Mouse (Mus musculus): ENCODE results near the gene Zbtb12. TPM values are rescaled to one million over a fixed set of nuclear protein-coding genes. Genes with fewer than 3 reads are reported as not detected.
A peak's percentile ranks its signal among the peaks of the same experiment; 100 is the strongest.

Zbtb12 gene
- polyA plus RNA-seq, 1 experiment from 2014 or later = 1.9 TPM

DNA sequence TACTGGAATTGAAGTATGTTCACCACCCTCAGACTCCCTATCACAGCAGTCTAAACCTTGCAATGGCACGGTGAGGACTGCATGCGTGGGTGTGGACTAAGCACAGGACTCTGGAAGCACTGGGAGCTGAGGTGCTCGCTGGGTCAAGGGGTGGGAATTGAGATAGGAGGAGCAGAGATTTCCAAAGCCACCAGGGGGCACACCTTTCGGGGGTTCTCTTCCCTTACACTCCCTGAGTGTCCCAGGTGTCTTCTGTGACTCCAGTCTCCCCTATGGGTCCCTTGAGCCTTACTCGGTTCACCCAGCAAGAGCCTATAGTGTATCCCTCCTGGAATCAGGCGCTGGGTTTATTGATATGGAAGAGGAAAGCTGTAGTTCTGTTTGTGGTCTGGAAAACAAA, 43.7 kb downstream of the Zbtb12 start:
- 39% methylated on average over 6 of the region's 6 CpGs for WGBS
- Histone ChIP-seq H3K9me3 (ENCODE audit: control insufficient read depth, low read length) (no peaks in the 10 kb centered on the region), H3K27ac (replicated peaks; ENCODE audit: low read depth, low read length) (no peak overlapping the region), H3K4me1 (ENCODE audit: control insufficient read depth, insufficient read depth, low read length) (no peaks in the 10 kb centered on the region), H3K4me2 (ENCODE audit: low read depth, severe bottlenecking) (no peak overlapping the region), H3K4me3 (ENCODE audit: low read depth, low read length) (no peak overlapping the region), H3K27me3 (ENCODE audit: control insufficient read depth, insufficient read depth, low read length) (no peaks in the 10 kb centered on the region), H3K9ac (ENCODE audit: low read length) (no peak overlapping the region), H3K36me3 (ENCODE audit: control insufficient read depth, insufficient read depth, low read length) (no peaks in the 10 kb centered on the region)
- ATAC-seq (ENCODE audit: insufficient number of reproducible peaks, low FRiP score, low TSS enrichment, low read depth) (no peak), DNase-seq (ENCODE audit: low spot score) (no peak)

DNA sequence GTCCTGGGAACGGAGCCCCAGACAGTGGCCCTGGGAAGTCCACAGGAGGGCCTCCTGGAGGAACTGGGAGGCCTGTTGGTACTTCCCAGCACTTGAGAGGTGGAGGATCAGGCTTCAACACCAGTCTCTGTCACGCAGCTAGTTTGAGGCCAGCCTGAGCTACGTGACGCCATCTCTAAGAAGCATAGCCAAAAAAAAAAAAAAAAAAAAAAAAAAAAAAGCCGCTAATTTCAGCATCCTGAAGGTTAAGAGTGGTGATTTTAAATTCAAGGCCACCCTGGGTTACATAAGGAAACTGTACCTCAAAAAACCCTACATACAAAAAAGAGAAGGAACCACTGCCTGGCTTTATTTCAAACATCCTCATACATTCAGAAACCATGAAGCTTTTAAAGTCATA, 45.0 kb downstream of the Zbtb12 start:
- H3K9ac ChIP-seq (ENCODE audit: low read length) = no peak overlapping the region
- no peaks in the 10 kb centered on the region for H3K9me3 ChIP-seq (ENCODE audit: control insufficient read depth, low read length)
- H3K4me3 ChIP-seq (ENCODE audit: low read depth, low read length) = no peak overlapping the region
- H3K27me3 ChIP-seq (ENCODE audit: control insufficient read depth, insufficient read depth, low read length) = no peaks in the 10 kb centered on the region
- DNase-seq (ENCODE audit: low spot score) = no peak
- no peaks in the 10 kb centered on the region for H3K4me1 ChIP-seq (ENCODE audit: control insufficient read depth, insufficient read depth, low read length)
- 79% methylated on average over 5 of the region's 5 CpGs for WGBS
- no peak for ATAC-seq (ENCODE audit: insufficient number of reproducible peaks, low FRiP score, low TSS enrichment, low read depth)
- no peak overlapping the region for H3K4me2 ChIP-seq (ENCODE audit: low read depth, severe bottlenecking)
- no peak overlapping the region for H3K27ac ChIP-seq (replicated peaks; ENCODE audit: low read depth, low read length)
- H3K36me3 ChIP-seq (ENCODE audit: control insufficient read depth, insufficient read depth, low read length) = no peaks in the 10 kb centered on the region

DNA sequence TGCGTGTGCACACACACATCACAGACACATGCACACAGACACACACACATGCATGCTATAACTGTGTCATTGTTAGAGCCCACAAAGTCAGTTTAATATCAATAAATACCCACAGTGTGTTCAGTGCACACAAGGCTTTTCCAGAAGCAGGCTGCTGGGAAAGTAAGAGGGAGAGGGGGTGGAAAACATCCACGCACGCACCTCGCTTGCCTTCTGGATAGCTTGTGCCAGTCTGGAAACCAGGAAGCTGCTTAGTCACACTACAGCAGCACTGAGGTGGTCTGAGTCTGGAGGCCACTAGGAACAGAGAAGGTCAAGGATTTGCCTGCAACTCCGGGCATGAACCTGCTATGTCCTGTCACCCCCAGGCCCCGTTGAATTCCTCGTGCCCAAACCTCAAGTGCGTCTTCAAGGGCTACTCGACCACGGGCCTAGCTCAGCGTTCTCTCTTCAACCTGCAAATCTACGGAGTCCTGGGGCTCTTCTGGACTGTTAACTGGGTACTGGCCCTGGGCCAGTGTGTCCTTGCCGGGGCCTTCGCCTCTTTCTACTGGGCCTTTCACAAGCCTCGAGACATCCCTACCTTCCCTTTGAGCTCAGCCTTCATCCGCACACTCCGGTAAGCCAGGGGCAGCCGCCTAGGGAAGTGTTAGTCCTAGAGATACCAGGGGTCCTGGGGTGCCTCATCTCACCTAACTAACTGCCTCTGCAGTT, 48.2 kb downstream of the Zbtb12 start:
- Histone ChIP-seq H3K36me3 (ENCODE audit: control insufficient read depth, insufficient read depth, low read length) (no peaks in the 10 kb centered on the region), H3K4me1 (ENCODE audit: control insufficient read depth, insufficient read depth, low read length) (peaks cover 4% of the 10 kb centered on the region), H3K27me3 (ENCODE audit: control insufficient read depth, insufficient read depth, low read length) (no peaks in the 10 kb centered on the region), H3K27ac (replicated peaks; ENCODE audit: low read depth, low read length) (no peak overlapping the region), H3K9me3 (ENCODE audit: control insufficient read depth, low read length) (no peaks in the 10 kb centered on the region), H3K9ac (ENCODE audit: low read length) (no peak overlapping the region), H3K4me2 (ENCODE audit: low read depth, severe bottlenecking) (no peak overlapping the region), H3K4me3 (ENCODE audit: low read depth, low read length) (no peak overlapping the region)
- DNase-seq (ENCODE audit: low spot score) (no peak), ATAC-seq (ENCODE audit: insufficient number of reproducible peaks, low FRiP score, low TSS enrichment, low read depth) (no peak)
- WGBS = 86% methylated on average over 18 of the region's 18 CpGs

GRCm38 (mm10) chr17:34928841-34929240, 49.6 kb downstream of the Zbtb12 start:
- H3K27ac ChIP-seq (replicated peaks; ENCODE audit: low read depth, low read length) = no peak overlapping the region
- no peak overlapping the region for H3K4me3 ChIP-seq (ENCODE audit: low read depth, low read length)
- WGBS = 80% methylated on average over 4 of the region's 4 CpGs
- H3K9me3 ChIP-seq (ENCODE audit: control insufficient read depth, low read length) = no peaks in the 10 kb centered on the region
- DNase-seq (ENCODE audit: low spot score) (no peak), ATAC-seq (ENCODE audit: insufficient number of reproducible peaks, low FRiP score, low TSS enrichment, low read depth) (no peak)
- H3K4me1 ChIP-seq (ENCODE audit: control insufficient read depth, insufficient read depth, low read length) = peaks cover 4% of the 10 kb centered on the region
- no peaks in the 10 kb centered on the region for H3K27me3 ChIP-seq (ENCODE audit: control insufficient read depth, insufficient read depth, low read length)
- H3K4me2 ChIP-seq (ENCODE audit: low read depth, severe bottlenecking) = no peak overlapping the region
- no peaks in the 10 kb centered on the region for H3K36me3 ChIP-seq (ENCODE audit: control insufficient read depth, insufficient read depth, low read length)
- H3K9ac ChIP-seq (ENCODE audit: low read length) = no peak overlapping the region

DNA sequence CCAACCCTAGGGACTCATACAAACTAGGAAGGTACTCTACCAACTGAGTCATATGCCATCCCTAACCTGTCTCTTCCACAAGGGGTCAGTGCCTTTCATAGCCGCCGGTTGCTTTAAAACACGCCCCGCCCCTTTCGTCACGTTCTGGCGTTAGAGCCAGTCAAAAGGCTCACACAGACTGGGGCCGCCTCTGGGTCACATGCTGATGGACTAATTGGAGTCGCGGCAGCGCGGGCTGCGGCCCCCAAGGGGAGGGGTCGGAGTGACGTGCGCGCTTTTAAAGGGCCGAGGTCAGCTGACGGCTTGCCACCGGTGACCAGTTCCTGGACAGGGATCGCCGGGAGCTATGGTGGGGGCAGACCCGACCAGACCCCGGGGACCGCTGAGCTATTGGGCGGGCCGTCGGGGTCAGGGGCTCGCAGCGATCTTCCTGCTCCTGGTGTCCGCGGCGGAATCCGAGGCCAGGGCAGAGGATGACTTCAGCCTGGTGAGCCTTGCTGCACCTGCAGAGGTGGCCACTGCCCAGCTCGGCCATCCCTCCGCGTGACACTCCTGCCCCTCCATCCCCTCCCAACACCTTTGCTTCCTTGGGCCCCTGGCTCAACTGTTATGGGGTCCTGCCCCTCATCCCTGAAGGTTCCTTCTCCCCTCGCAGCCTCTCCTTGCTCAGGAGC, 51.9 kb downstream of the Zbtb12 start, which contains the start of gene Neu1:
Gene Neu1 (plus strand): TSS at position 193 of the 674 bp plus-strand sequence.
- Histone ChIP-seq H3K9me3 (ENCODE audit: control insufficient read depth, low read length) (no peaks in the 10 kb centered on the region), H3K27ac (replicated peaks; ENCODE audit: low read depth, low read length) (no peak within 1 kb of the TSS), H3K36me3 (ENCODE audit: control insufficient read depth, insufficient read depth, low read length) (no peaks in the 10 kb centered on the region), H3K27me3 (ENCODE audit: control insufficient read depth, insufficient read depth, low read length) (no peaks in the 10 kb centered on the region), H3K4me3 (ENCODE audit: low read depth, low read length) (peak within 1 kb of the TSS; percentile 76), H3K4me2 (ENCODE audit: low read depth, severe bottlenecking) (peak within 1 kb of the TSS; percentile 98), H3K4me1 (ENCODE audit: control insufficient read depth, insufficient read depth, low read length) (peaks cover 4% of the 10 kb centered on the region), H3K9ac (ENCODE audit: low read length) (peak within 1 kb of the TSS; percentile 72)
- ATAC-seq (ENCODE audit: insufficient number of reproducible peaks, low FRiP score, low TSS enrichment, low read depth) = peak; percentile 95
- peak; percentile 97 for DNase-seq (ENCODE audit: low spot score)
- under 1% methylated on average over 38 of the region's 38 CpGs for WGBS

- no peak for DNase-seq (ENCODE audit: low spot score)
- WGBS = 10% methylated on average over 14 of the region's 14 CpGs
Observed at GRCm38 (mm10) chr17:34931735-34932098, 52.4 kb downstream of the Zbtb12 start.

DNA sequence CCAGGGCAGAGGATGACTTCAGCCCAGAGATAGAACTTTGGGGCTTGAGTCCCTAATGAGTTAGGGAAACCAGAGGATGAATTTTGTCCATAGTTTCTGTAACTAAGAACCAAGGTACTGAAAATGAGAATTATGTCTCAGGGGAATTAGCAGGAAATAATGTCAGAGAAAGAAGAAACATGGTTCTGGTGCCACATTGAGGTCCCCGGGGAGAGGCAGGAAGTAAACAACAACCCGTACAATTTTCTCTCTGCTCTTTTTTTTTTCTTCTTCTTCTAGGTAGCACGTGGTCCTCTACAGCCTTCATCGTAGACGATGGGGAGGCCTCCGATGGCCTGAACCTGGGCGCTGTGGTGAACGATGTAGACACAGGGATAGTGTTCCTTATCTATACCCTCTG, 53.0 kb downstream of the Zbtb12 start:
- H3K27ac ChIP-seq (replicated peaks; ENCODE audit: low read depth, low read length) = no peak overlapping the region
- H3K9me3 ChIP-seq (ENCODE audit: control insufficient read depth, low read length) = no peaks in the 10 kb centered on the region
- peaks cover 4% of the 10 kb centered on the region for H3K4me1 ChIP-seq (ENCODE audit: control insufficient read depth, insufficient read depth, low read length)
- ATAC-seq (ENCODE audit: insufficient number of reproducible peaks, low FRiP score, low TSS enrichment, low read depth) (no peak), DNase-seq (ENCODE audit: low spot score) (no peak)
- H3K36me3 ChIP-seq (ENCODE audit: control insufficient read depth, insufficient read depth, low read length) = no peaks in the 10 kb centered on the region
- peak overlapping the region; percentile 98 for H3K4me2 ChIP-seq (ENCODE audit: low read depth, severe bottlenecking)
- peak overlapping the region; percentile 76 for H3K4me3 ChIP-seq (ENCODE audit: low read depth, low read length)
- peak overlapping the region; percentile 72; the same call in 1 of the 2 replicates for H3K9ac ChIP-seq (ENCODE audit: low read length)
- WGBS = 94% methylated on average over 8 of the region's 8 CpGs
- no peaks in the 10 kb centered on the region for H3K27me3 ChIP-seq (ENCODE audit: control insufficient read depth, insufficient read depth, low read length)

More at GRCm38 (mm10) chr17:34931735-34932098, 52.4 kb downstream of the Zbtb12 start:
- Histone ChIP-seq H3K4me2 (ENCODE audit: low read depth, severe bottlenecking) (peak overlapping the region; percentile 98), H3K9ac (ENCODE audit: low read length) (peak overlapping the region; percentile 72), H3K9me3 (ENCODE audit: control insufficient read depth, low read length) (no peaks in the 10 kb centered on the region), H3K27ac (replicated peaks; ENCODE audit: low read depth, low read length) (no peak overlapping the region), H3K36me3 (ENCODE audit: control insufficient read depth, insufficient read depth, low read length) (no peaks in the 10 kb centered on the region), H3K27me3 (ENCODE audit: control insufficient read depth, insufficient read depth, low read length) (no peaks in the 10 kb centered on the region), H3K4me3 (ENCODE audit: low read depth, low read length) (peak overlapping the region; percentile 76), H3K4me1 (ENCODE audit: control insufficient read depth, insufficient read depth, low read length) (peaks cover 4% of the 10 kb centered on the region)
- ATAC-seq (ENCODE audit: insufficient number of reproducible peaks, low FRiP score, low TSS enrichment, low read depth) = no peak

DNA sequence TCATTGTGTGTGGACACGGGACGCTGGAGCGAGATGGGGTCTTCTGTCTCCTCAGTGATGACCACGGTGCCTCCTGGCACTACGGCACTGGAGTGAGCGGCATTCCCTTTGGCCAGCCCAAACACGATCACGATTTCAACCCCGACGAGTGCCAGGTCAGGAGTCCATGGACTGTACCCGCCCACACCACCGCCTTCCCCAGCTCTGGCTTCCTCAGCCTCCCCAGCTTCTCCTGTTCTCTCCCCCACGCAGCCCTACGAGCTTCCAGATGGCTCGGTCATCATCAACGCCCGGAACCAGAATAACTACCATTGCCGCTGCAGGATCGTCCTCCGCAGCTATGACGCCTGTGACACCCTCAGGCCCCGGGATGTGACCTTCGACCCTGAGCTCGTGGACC, 54.7 kb downstream of the Zbtb12 start:
- ATAC-seq (ENCODE audit: insufficient number of reproducible peaks, low FRiP score, low TSS enrichment, low read depth) = no peak
- WGBS = 77% methylated on average over 22 of the region's 24 CpGs
- H3K9me3 ChIP-seq (ENCODE audit: control insufficient read depth, low read length) = no peaks in the 10 kb centered on the region
- no peak overlapping the region for H3K9ac ChIP-seq (ENCODE audit: low read length)
- peaks cover 4% of the 10 kb centered on the region for H3K4me1 ChIP-seq (ENCODE audit: control insufficient read depth, insufficient read depth, low read length)
- no peak overlapping the region for H3K4me3 ChIP-seq (ENCODE audit: low read depth, low read length)
- no peaks in the 10 kb centered on the region for H3K36me3 ChIP-seq (ENCODE audit: control insufficient read depth, insufficient read depth, low read length)
- H3K4me2 ChIP-seq (ENCODE audit: low read depth, severe bottlenecking) = no peak overlapping the region
- no peak for DNase-seq (ENCODE audit: low spot score)
- H3K27me3 ChIP-seq (ENCODE audit: control insufficient read depth, insufficient read depth, low read length) = no peaks in the 10 kb centered on the region
- H3K27ac ChIP-seq (replicated peaks; ENCODE audit: low read depth, low read length) = no peak overlapping the region
